Mouse (Mus musculus): Measurements from ENCODE around the gene Hcar2. TPM values are rescaled to one million over a fixed set of nuclear protein-coding genes. Genes with fewer than 3 reads are reported as not detected.

Gene Hcar2
- total RNA-seq (2021), result under 1 TPM; 0.28 to 0.32 TPM
- long read RNA-seq, experiment 1, result 0 reads
- long read RNA-seq, experiment 2, result 0 reads

DNA sequence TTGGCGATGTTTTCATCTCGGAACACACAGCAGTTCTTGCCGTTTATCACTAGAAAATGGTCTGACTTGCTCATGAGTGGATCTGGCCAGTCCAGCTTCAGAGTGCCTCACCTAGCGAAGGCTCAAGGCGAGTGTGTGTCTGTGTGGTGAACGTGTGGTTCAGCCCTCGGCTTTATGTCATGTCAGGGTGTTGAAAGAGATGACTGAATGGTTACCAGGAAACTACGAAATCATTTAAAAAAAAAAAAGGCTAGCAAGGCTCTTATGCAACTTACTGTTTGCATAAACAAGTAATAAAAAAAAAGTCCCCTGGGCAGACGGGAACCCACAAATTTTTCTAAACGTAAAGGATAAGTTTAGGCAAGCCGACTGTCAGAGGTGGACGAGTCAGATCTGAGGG is at the start of gene Hcar2:
Gene Hcar2, minus strand, starts transcription at position 135 of the 400 bp plus-strand sequence.
- DNase-seq, result no peak

DNA sequence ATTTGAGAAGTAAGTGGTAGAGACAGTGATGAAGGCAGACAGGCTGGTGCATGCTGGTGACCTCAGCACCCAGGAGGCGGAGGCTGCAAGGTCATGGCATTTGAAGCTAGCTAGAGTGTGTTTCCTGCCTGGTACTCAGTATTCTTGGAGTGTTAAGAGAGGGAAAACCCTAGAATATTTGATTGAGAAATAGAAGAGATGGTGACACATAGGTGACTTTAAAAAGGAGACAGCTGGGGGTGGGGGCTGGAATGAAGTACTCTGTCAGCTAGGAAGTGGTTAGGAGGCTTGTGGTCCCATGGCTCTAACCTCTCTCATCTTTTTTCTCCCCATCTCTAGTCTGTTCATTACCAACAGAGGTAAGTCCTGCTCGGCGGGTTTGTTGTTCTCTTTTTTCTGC is 49.6 kb upstream of the Hcar2 start:
- no peak for DNase-seq

DNA sequence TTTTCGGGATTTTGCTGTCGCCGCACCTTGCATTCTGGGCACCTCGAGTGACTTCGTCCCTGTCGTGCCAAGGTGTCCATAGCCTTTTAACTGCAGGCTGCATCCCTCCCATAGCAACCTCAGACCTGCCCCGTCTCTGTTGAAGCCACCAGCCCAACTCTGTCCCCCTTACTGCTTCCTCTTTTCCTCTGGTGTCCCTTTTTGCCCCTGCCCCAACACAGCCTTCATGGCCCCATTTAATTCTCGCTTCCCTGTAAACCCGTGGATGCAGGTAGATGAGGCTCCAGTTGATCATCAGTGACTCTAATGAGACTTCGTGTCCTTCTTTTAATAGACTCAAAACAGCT is 42.3 kb upstream of the Hcar2 start:
- no peak for DNase-seq

DNA sequence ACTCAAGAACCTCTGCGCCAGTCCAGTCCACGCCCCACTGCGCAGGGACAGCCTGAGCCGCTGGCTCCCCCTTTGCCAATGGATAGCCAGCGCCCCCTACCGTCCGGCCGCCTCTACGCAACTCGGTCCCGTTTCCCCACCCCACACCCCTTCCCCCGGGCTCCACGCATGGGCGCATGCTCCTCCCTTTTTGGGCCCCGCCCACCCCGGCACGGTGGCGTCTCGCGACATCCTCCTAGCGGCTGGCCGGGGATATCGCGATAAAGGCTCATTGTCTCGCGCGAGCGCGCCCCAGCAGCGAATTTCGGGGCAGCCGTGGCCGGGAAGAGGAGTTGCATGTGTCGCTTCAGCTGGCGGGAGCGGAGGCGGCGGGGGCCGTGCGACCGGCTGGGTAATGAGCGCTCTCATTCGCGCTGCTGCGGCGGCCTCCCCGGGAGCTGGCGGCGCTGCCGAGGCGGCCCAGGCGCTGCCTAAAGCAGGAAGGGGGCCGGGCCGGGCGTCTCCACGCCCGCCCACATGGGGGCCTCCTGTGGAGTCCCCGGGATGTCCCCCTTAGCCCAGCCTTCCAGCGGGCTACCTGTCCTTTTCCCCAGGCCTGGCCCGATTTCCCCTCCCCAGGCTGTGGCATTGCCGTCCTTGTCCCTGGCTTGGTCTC is 41.8 kb upstream of the Hcar2 start, which contains the start of gene Denr:
Gene Denr, plus strand, starts transcription at position 200 of the 655 bp plus-strand sequence.
- DNase-seq, result peak; percentile 100

DNA sequence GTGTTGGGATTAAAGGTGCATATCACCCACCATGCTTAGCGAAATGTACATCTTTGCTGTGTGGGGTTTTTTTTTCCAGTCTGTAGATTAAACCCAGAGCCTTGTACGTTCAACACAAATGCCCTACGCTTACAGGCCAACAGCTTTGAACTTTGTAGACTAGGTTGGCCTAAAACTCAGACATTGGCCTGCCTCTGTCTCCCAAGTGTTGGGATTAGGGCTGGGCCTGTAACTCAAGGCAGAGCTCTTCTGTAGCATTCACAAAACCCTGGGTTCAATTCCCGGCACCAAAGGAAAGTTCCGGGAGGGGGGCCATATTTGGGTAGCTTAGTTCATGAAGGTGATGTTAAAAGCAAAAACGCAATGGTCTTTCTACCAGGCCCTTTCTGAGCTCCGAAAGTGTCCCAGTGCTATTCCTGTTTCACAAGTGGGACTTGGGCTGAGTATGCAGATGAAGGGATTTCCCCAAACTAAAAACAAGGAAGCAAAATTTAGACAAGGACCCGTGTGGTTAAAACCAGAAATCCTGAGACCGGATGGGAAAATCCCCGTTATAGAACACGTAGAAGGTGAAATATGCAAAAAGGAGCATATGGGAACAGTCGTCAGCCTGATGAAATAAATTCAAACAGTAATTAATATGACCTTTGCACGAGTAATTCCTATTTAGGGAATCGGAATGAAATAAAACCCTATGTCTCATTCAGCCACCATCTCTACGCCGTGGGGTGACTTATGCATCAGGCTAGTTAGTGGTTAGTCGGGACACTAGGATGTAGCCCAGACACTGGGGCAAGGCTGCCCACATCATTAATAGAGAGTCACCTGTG is 41.1 kb upstream of the Hcar2 start:
- no peak for DNase-seq

DNA sequence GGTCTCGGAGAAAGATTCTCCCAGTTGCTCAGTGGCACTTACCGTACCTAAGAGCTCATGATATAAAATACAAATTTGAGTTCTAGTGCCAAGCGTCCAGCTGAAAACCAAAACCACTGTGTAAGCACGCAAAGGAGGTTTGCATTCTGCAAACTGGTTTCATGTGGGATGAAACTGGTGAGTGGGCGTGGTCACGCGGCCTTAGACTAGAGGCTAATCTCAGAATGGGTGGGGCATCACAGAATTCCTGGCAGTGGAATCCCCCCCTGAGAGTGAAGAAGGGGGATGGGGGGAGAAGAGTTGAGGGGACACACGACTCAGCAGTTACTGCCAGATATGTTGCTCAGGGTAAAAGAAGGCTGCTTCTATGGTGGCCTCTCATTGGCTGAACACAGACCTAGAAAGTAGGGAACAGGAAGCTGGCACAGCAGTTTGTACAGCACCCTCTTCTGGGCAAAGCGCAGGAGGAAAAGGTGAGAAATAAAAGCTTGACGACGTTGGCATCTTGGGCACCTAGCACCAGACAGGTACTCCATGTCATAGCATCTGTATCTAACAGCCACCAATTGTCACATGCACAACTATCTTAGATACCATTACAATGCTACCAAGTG is 38.9 kb upstream of the Hcar2 start:
- DNase-seq, result no peak

DNA sequence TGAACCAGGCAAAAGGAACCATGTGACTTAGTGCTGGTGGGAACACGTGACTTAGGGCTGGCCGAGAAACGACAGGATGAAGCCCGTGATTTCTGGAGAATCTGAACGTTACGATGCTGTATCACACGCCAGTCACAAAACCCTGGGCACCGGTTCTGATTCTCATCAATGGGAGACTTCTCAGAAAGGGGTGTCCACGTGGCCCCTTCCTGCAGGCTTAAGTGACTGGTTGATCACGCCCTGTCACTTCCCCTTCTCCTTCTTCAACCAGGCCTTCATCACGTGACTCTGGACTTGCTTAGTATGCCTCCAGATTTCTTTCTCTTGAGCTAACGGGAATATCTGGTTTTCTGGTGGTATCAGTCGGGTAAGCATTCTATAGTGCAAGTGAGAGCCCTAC is 32.1 kb upstream of the Hcar2 start:
- DNase-seq, result no peak

DNA sequence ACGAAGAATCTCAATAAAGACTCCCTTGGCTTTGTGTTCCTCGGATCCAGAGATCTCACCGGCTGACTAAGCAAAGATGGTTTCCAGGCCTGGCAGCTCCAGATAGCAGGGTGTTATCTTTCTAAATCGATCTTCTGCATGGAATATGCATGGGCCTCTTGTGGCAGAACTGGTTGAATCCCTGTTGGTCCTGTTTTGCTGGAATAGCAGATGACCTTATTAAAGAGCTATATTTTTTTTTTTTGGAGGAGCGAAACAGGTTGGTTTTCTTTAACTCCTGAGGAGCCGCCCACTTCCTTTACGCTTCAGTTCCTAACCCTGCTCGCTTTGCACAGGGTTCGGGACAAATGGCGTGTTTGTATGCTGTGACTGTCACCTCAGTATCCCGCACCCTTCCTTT is 31.1 kb upstream of the Hcar2 start:
- no peak for DNase-seq

DNA sequence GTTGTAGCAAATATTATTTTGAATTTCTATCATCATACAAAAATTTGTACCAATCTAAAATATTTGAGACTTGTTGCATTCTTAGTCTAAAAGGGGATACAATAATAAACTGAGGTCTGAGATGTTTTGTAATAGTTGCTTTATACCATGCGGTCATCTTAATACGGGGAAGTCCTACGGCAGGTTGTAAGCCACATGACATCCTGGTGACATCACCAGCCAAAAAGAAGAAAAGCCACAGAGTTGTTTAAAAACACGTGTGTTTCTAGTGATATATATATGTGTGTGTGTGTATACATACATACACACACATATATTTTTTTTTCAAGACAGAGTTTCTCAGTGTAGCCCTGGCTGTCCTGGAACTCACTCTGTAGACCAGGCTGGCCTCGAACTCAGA is 28.2 kb upstream of the Hcar2 start:
- DNase-seq, result no peak

DNA sequence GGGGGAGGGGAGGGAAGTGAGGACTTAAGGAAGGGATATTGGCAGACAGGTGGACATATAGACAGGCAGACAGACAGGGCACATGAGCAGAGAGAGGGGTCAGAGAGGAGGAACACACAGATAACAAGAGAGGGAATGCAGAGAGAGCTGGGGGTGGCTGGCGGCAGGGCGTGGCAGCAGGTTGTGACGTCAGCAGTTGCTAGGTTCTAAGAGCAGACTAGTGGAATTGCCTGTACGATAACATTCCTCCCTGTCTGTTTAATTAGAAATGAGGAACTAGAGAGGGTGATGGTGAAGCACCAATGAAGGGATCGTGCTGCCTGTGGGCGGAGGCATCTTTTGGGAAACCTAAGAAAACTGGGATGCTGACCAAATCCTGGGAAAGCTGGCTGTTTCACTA is 26.4 kb upstream of the Hcar2 start:
- DNase-seq, result peak; percentile 44

DNA sequence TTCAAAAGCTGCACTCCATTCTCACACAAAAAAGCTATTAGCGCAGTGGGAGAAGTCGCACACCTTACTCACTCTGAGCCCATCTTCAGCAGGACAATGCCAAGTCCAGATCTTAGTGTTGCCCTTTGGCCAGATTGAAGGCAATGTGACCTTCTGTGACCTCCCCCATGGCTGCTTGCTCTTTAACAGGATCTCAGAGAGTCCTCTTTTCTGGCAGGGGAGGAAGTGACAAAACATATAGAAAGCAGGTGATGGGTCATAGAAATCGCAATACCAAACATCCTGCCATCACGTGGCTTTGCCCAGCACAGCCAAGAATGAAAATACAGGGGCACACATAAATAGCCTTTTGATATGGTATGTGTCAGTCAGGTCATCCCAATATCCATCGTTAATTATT is 25.7 kb upstream of the Hcar2 start:
- DNase-seq, result no peak

DNA sequence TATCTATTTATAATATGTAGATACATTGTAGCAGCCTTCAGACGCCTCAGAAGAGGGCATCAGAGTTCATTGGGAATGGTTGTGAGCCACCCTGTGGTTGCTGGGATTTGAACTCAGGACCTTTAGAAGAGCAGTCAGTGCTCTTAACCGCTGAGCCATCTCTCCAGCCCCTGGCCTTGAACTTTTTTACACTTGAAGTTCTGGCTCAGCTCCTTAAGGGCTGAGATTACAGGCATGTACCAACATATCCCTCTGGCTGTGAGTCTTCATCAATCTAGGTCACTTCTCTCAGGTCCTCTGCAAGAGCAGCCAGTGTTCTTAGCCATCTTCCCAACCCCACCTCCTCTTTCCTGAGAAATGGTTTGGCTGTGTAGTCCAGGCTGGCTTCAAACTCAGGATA is 25.0 kb upstream of the Hcar2 start:
- no peak for DNase-seq

DNA sequence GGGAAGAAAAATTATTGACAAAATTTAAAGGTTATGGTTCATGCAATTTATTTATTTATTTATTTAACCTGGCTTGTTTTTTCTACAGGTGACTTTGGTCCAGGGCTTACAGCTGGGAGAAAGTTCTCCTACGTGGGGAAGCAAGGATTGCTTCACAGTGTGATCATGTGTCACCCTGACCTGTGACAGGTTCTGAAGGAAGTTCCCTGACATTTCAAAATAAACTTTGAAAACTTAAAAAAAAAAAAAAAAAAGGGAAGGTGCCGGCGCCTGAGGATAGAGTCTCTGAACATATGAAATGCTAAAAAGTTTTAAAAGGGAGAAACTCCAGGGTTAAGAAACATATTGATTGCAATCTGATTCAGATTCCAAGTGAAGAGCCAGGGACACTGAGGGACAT is 21.1 kb upstream of the Hcar2 start:
- no peak for DNase-seq

DNA sequence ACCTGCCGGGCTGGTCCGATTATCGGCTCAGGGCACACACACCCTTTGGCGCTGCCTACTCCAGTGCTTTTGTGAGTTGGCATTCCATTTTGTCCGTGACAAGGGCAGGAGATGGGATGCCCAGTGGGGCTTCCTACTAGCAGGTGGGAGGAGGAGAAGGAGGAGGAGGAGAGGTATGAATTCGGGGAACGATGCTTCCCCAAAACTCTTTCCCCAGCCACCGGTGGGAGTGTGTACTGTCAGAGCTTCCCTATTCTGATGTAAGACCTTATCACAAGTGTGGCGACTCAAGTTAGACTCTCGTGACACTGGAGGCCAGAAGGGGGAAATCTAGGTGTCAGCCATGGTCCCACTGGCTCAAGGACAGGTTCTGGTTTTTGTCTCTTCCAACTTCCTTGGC is 19.0 kb upstream of the Hcar2 start:
- DNase-seq, result no peak

DNA sequence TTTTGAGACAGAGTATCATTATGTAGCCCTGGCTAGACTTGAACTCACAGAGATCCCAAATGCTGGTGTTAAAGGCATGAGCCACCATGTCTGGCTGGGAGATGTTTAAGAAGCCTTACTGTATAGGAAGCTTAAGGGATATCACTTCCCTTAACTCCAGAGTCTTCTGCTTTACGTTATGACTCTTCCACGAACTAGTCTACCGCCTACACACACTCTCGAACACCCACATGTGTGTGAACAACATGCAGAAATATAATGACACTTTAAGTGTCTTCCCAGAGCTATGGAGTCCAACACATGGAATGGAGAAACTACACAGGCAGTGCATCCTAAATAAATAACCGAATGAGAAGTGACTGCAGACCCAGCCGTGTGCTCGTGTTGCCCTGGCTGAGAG is 18.6 kb upstream of the Hcar2 start:
- DNase-seq, result no peak

DNA sequence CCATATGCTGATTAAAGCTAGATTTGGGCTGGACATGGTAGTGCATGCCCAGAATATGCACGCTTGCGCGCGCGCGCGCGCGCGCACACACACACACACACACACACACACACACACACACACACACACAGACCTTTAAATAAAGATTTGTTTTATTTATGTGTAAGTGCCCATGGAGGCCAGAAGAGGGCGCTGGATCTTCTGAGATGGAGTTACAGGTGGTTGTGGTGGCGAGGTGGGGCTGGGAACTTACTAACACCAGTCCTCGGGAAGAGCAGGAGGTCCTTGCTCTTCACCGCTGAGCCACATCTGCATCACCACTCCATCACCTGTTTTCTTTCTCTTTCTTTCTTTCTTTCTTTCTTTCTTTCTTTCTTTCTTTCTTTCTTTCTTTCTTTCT is 15.5 kb upstream of the Hcar2 start:
- no peak for DNase-seq

DNA sequence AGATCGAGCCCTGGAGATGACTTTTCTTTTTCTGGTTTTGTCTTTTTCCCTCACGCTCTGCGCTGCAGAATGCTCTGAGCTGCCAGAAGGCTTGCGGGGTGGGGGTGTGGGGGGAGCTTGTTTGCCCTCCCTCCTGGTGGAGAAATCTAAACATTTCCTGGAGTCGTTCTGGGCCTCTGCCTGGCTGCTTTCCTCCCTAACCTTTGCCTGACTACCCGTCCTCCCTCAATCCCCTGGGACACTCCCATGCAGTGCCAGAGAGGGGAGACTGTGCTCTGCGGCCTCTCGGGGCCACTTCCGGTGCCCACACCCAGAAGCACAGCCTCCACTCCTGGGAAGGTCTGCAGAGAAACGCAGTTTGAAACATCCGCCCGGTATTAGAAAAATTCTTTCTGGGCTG is 14.6 kb upstream of the Hcar2 start, which contains the start of gene Hcar1:
Gene Hcar1, minus strand, starts transcription at position 93 of the 400 bp plus-strand sequence.
- no peak for DNase-seq

DNA sequence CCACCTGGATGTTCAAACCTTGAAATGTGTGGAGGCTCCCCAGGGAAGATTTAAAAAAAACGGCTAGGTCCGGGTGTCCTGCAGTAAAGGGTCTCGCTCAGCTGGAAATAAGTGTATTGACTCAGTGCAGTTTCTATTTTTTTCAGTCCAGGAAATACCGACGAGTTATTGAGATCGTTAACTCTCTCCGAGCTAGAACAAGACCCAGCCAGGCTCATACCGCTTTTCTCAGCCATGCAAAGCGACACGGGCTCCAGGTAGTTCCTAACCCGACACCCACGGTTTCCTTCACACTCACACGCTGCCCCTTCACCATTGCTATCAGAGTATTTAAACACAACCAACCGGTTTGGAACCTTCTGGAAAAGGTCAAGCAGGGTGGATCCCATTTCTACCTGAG is 12.8 kb upstream of the Hcar2 start:
- no peak for DNase-seq

DNA sequence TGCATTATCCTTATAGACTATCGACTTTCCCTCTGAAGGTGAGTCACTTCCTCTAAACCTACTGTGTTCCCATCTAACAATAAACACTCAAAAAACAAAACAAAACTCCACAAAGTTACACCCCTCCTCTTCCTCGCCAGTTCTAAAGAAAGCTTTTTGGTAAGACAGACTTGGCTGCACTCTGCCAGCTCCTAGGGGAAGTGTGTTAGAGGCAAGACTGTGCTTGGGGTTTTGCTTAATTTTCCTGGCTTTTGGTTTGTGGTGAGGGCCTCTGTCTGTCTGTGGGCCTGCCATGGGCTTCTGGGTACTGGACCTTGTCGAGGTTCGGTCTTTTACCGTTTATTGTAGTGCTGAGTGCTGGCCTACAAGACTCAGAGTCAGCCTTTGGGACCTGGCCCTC is 8.9 kb upstream of the Hcar2 start:
- no peak for DNase-seq

DNA sequence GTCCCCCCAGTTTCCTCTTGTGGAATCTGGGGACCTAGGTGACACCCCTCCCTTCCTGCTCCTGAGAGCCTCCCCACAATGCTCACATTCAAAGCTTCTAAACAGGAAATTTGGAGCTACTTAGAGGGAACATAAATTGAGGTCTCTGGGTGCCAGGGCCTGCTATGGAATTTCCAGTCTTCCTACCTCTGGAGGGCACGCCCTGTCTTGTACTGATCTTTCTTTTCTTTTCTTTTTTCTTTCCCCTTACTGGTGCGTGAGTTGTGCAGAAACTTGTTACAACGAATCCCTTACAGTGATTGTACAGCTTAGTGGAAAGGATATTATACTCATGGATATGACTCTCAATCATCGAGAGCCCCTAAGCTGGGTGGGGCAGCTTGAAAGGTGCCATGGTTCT is 4.3 kb upstream of the Hcar2 start:
- DNase-seq, result no peak

DNA sequence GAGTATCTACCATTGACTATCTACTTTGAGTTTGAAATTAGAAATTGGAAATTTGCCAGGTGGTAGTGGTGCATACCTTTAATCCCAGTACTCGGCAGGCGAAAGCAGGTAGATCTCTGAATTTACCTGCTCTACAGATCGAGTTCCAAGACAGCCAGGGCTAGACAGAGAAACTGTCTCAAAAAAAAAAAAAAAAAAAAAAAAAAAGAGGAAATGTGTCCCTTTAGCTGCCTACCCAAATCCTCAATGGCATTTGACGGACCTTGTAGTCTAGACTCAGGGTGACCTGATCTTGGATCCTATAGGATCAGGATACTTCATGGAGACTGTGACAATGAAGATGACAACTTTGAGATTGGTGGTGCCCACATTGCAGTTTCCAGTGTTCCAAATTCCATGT is 1.2 kb upstream of the Hcar2 start:
- DNase-seq, result no peak

DNA sequence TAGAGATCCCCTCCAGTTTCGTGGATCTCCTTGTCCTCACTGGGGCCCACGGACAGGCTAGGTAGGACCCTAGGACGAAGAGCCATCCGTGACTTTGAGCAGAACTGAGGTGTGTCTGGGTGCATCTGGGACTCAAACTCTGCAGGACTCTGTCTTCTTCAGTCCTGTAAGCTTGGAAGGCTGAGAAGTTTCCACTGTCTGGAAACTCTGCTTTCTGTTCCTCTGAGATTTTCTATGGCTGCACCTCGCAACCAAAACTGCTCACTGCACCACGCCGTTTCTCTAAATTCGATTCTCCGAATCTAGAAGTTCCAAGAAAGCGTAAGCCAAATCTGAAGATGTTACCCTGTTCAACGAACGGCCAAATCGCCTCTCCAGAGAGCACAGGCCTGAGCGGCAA is 1.4 kb downstream of the Hcar2 start:
- DNase-seq, result no peak

Measured in gastrocnemius, postnatal 10 days (tissue).